7 mouse cellular contexts compared by ENCODE assay signal in genomic region chr6:29177901-29178879, GRCm38 (mm10). TPM values are rescaled to one million over a fixed set of nuclear protein-coding genes. Genes with fewer than 3 reads are reported as not detected.
DNase-seq lines count a peak whose midpoint lies in the region; ATAC-seq lines count a peak whose summit lies in the region.

No protein-coding gene starts in this region.

- H3K4me3 ChIP-seq in forebrain, embryonic 11.5 days (ENCODE audit: low read depth, low read length), result peak overlapping the region; percentile 62
- peak overlapping the region; percentile 67 for H3K4me3 ChIP-seq in limb, embryonic 12.5 days (replicated peaks)
- H3K4me3 ChIP-seq in stomach, embryonic 15.5 days (replicated peaks), result peak overlapping the region; percentile 48

- peaks cover 13% of the 10 kb centered on the region for H3K27me3 ChIP-seq in forebrain, embryonic 11.5 days (ENCODE audit: control insufficient read depth, insufficient read depth, low read length)
- peaks cover 74% of the 10 kb centered on the region for H3K27me3 ChIP-seq in limb, embryonic 12.5 days
- peaks cover 35% of the 10 kb centered on the region for H3K27me3 ChIP-seq in stomach, embryonic 15.5 days (replicated peaks)

- no peak overlapping the region for H3K27ac ChIP-seq in forebrain, embryonic 11.5 days (ENCODE audit: low read depth, low read length)
- no peak overlapping the region for H3K27ac ChIP-seq in limb, embryonic 12.5 days
- H3K27ac ChIP-seq in stomach, embryonic 15.5 days, result no peak overlapping the region

- peak; percentile 68 for ATAC-seq in forebrain, embryonic 11.5 days (replicated peaks; ENCODE audit: low FRiP score)
- ATAC-seq in limb, embryonic 12.5 days (ENCODE audit: insufficient number of reproducible peaks, insufficient read depth, low FRiP score, low TSS enrichment, low read depth), result 0 out of 2 replicates have a peak, but pooled peaks have one; percentile 49
- peak; percentile 13; the same call in 1 of the 2 replicates for ATAC-seq in stomach, embryonic 15.5 days (ENCODE audit: insufficient read depth, low FRiP score, low read depth)

- H3K4me1 ChIP-seq in forebrain, embryonic 11.5 days (replicated peaks; ENCODE audit: control insufficient read depth, insufficient read depth, low read length), result peaks cover 3% of the 10 kb centered on the region; the same call in 1 of the 2 replicates
- peaks cover 8% of the 10 kb centered on the region for H3K4me1 ChIP-seq in limb, embryonic 12.5 days (replicated peaks)
- 0 out of 2 replicates have a peak, but pooled peaks cover 5% of the 10 kb centered on the region for H3K4me1 ChIP-seq in stomach, embryonic 15.5 days

- peak; percentile 30 for DNase-seq in right cerebral cortex, adult 18-20 months
- DNase-seq in right cerebral cortex, postnatal 36 days (ENCODE audit: low spot score in 2 of 2), result no peak
- no peak for DNase-seq in forebrain, embryonic 11.5 days (ENCODE audit: low spot score)
- DNase-seq in kidney, postnatal 14 days, result no peak
- no peak for DNase-seq in layer of hippocampus, adult 9-11 months

- H3K36me3 ChIP-seq in forebrain, embryonic 11.5 days (ENCODE audit: control insufficient read depth, insufficient read depth, low read length), result no peaks in the 10 kb centered on the region
- H3K36me3 ChIP-seq in limb, embryonic 12.5 days, result no peaks in the 10 kb centered on the region
- no peaks in the 10 kb centered on the region for H3K36me3 ChIP-seq in stomach, embryonic 15.5 days

- 8% methylated on average over 17 of the region's 17 CpGs for WGBS in forebrain, embryonic 11.5 days
- WGBS in limb, embryonic 12.5 days, result 14% methylated on average over 15 of the region's 17 CpGs
- 31% methylated on average over 17 of the region's 17 CpGs for WGBS in stomach, embryonic 15.5 days

- H3K9me3 ChIP-seq in forebrain, embryonic 11.5 days (ENCODE audit: control insufficient read depth, low read length), result no peaks in the 10 kb centered on the region
- H3K9me3 ChIP-seq in limb, embryonic 12.5 days, result no peaks in the 10 kb centered on the region
- H3K9me3 ChIP-seq in stomach, embryonic 15.5 days, result no peaks in the 10 kb centered on the region

- no peak overlapping the region; the same call in 1 of the 2 replicates for H3K9ac ChIP-seq in forebrain, embryonic 11.5 days (ENCODE audit: low read length)
- H3K9ac ChIP-seq in limb, embryonic 12.5 days (replicated peaks), result peak overlapping the region; percentile 72
- H3K9ac ChIP-seq in stomach, embryonic 15.5 days, result no peak overlapping the region

- peak overlapping the region; percentile 91 for H3K4me2 ChIP-seq in forebrain, embryonic 11.5 days (ENCODE audit: low read depth, low read length, severe bottlenecking)
- H3K4me2 ChIP-seq in limb, embryonic 12.5 days, result peak overlapping the region; percentile 95
- H3K4me2 ChIP-seq in stomach, embryonic 15.5 days, result peak overlapping the region; percentile 82

RNA-seq across cellular contexts. Expression of gene Prrt4, which starts 1.2 kb away (rescaled TPM):
- polyA plus RNA-seq in forebrain, embryonic 11.5 days (2014; fragmentation: Nextera tagmentation; extraction: Ambion mirVana), result 0.67 and 0.95 TPM in 2 replicates
- polyA plus RNA-seq in limb, embryonic 12.5 days (2016; fragmentation: Nextera tagmentation; extraction: Ambion mirVana), result 1.1 and 1.6 TPM in 2 replicates
- 0.58 and 0.68 TPM in 2 replicates for polyA plus RNA-seq in stomach, embryonic 15.5 days (2015; fragmentation: Nextera tagmentation; extraction: Ambion mirVana)

RNA-seq across cellular contexts. Expression of gene Rbm28, which starts 13.4 kb away (rescaled TPM):
- polyA plus RNA-seq in forebrain, embryonic 11.5 days (2014; fragmentation: Nextera tagmentation; extraction: Ambion mirVana), result 73.3 and 74.8 TPM in 2 replicates
- polyA plus RNA-seq in limb, embryonic 12.5 days (2016; fragmentation: Nextera tagmentation; extraction: Ambion mirVana), result 54.0 and 59.5 TPM in 2 replicates
- polyA plus RNA-seq in stomach, embryonic 15.5 days (2015; fragmentation: Nextera tagmentation; extraction: Ambion mirVana), result 27.6 and 28.1 TPM in 2 replicates

RNA-seq across cellular contexts. Expression of gene Impdh1, which starts 38.0 kb away (rescaled TPM):
- polyA plus RNA-seq in forebrain, embryonic 11.5 days (2014; fragmentation: Nextera tagmentation; extraction: Ambion mirVana), result 38.3 and 40.0 TPM in 2 replicates
- polyA plus RNA-seq in limb, embryonic 12.5 days (2016; fragmentation: Nextera tagmentation; extraction: Ambion mirVana), result 44.5 and 46.7 TPM in 2 replicates
- polyA plus RNA-seq in stomach, embryonic 15.5 days (2015; fragmentation: Nextera tagmentation; extraction: Ambion mirVana), result 45.8 and 46.0 TPM in 2 replicates

Comparison
In these comparisons a context has a peak if more than half of its experiments do, and no peak if none do; other contexts are left out.
1. ATAC-seq: peak in every context shown above with its lines; median percentile 68 in forebrain, embryonic 11.5 days; 49 in limb, embryonic 12.5 days; 13 in stomach, embryonic 15.5 days.